Mouse (Mus musculus) intestine, embryonic 15.5 days (tissue): Measurements from ENCODE around the gene Rgr. TPM values are rescaled to one million over a fixed set of nuclear protein-coding genes. Genes with fewer than 3 reads are reported as not detected.
"Not testable (repeated sequence)": the region's sequence is repeated elsewhere in the genome, so short reads cannot be mapped to it uniquely, and the experiment has no call there.

Source experiments
- ATAC-seq: fragments of 200-750 bp; cut with Nextera tagmentation; 2 replicates; pipeline ENCODE4 v1.8.0; 2017; ENCODE audit warnings: moderate TSS enrichment, moderate library complexity
- H3K27ac ChIP-seq: fragments of 300-500 bp; sonication (generic); 2 replicates; pipeline ENCODE4 v1.5.1; 2015; ENCODE audit warnings: mild to moderate bottlenecking, inconsistent platforms
- H3K27me3 ChIP-seq: fragments of 300-500 bp; sonication (generic); replicated peaks from 2 replicates; pipeline ENCODE4 v1.6.1; 2015; ENCODE audit warnings: inconsistent platforms
- H3K36me3 ChIP-seq: fragments of 300-500 bp; sonication (generic); 2 replicates; pipeline ENCODE4 v1.6.1; 2015; ENCODE audit warnings: inconsistent platforms
- H3K4me1 ChIP-seq: fragments of 300-500 bp; sonication (generic); replicated peaks from 2 replicates; pipeline ENCODE4 v1.6.1; 2015; ENCODE audit warnings: inconsistent platforms
- H3K4me2 ChIP-seq: fragments of 300-500 bp; sonication (generic); replicated peaks from 2 replicates; pipeline ENCODE4 v1.6.1; 2015; ENCODE audit warnings: mild to moderate bottlenecking, inconsistent platforms
- H3K4me3 ChIP-seq: fragments of 300-500 bp; sonication (generic); replicated peaks from 2 replicates; pipeline ENCODE4 v1.5.1; 2015; ENCODE audit warnings: inconsistent platforms
- H3K9ac ChIP-seq: fragments of 300-500 bp; sonication (generic); 2 replicates; pipeline ENCODE4 v1.6.1; 2015; ENCODE audit warnings: inconsistent platforms
- H3K9me3 ChIP-seq: fragments of 300-500 bp; sonication (generic); 2 replicates; pipeline ENCODE4 v1.6.1; 2016; ENCODE audit warnings: inconsistent platforms
- WGBS: fragments of 180-500 bp; shearing (Covaris S2); methylation state at CpG from one replicate; pipeline ENCODE4 v1.1.7; 2015; 5-methylcytosine and 5-hydroxymethylcytosine counted together
- polyA plus RNA-seq: library from polyadenylated mRNA; unstranded; fragments of >200 nt; fragmentation: Nextera tagmentation; extraction: Ambion mirVana; gene quantifications from 2 replicates; pipeline ENCODE4 v1.2.1, GENCODE M21; 2015

Gene Rgr
- polyA plus RNA-seq, 1 experiment from 2014 or later: not detected

DNA sequence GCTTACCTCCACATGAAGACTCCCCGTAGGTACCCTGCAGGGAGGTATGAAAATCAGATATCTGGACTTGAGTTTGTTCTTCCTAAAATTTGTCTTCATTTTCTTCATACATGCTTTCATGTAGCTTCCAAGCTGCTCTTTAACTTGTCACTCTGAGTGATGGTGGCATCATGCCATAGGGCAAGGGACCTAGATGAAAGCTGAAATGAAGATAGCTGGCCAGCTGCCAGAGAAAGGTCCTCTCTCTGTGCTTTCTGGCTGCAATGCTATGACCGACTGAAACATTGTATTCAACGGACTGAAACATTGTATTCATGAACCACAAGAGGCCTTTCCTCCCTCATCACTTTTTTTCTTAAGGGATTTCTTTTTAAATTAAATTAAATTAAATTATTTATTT, 20.2 kb downstream of the Rgr start:
- H3K27ac ChIP-seq: no peak overlapping the region
- H3K36me3 ChIP-seq: no peaks in the 10 kb centered on the region
- no peaks in the 10 kb centered on the region for H3K27me3 ChIP-seq
- no peaks in the 10 kb centered on the region for H3K9me3 ChIP-seq
- H3K9ac ChIP-seq: no peak overlapping the region
- ATAC-seq: no peak
- no peaks in the 10 kb centered on the region for H3K4me1 ChIP-seq
- no peak overlapping the region for H3K4me3 ChIP-seq
- H3K4me2 ChIP-seq: no peak overlapping the region
- WGBS: 84% methylated on average over 3 of the region's 3 CpGs

DNA sequence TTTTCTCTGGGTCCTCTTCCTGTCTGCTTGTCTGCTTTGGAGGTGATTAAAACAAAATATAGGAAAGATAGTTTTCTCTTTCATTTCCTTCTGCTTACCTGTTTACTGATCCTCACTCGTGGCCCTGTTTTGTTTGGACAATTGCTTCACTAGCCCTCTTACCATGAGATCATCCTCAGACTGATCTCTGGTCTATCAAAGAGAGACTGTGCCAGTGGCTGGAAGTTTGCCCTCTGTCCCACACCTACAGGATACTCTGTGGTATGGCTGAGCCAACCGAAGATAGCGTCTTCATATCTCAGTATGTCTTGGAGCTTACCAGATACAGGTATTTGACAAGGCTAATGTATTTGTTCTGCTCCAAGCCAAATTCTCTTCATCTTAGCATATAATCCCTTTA, 20.8 kb downstream of the Rgr start:
- Histone ChIP-seq H3K27ac (no peak overlapping the region), H3K9me3 (no peaks in the 10 kb centered on the region), H3K4me3 (no peak overlapping the region), H3K4me2 (no peak overlapping the region), H3K36me3 (no peaks in the 10 kb centered on the region), H3K4me1 (no peaks in the 10 kb centered on the region), H3K9ac (no peak overlapping the region), H3K27me3 (no peaks in the 10 kb centered on the region)
- WGBS: 89% methylated on average over 3 of the region's 3 CpGs
- ATAC-seq: no peak

DNA sequence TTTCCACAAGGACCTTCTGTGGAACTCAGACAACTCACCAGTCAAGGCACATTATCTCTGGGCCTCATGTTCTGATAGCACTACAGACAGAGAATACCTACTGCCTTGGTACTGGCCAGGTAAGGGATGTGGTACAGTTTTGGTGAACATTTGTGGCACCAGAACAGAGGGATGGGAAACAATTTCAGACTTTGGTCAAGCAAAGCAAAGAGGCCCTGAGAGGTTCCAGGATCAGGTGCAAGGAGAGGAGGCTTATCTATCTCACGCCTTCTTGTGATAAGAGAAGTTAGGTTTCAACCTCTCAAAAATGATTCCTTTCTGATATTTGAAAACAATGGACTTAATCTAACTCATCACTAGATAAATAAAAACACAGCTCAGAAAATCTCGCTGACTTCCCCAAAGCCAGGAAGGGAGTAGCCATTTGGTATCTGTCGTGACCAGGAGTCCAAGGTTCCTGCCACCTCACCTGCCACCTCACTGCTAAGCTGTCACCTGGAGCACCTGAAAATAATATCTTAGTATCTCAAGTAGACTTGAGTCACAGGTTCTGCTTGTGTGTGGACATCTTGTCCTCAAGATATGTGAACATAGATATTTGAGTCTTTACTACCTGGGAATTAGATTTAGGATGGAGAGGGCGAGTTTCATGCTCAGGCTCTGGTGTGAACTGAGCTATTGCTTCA, 21.4 kb downstream of the Rgr start:
- 66% methylated on average over 4 of the region's 4 CpGs for WGBS
- Histone ChIP-seq H3K4me1 (no peaks in the 10 kb centered on the region), H3K4me3 (no peak overlapping the region), H3K36me3 (no peaks in the 10 kb centered on the region), H3K9ac (no peak overlapping the region), H3K4me2 (no peak overlapping the region), H3K9me3 (no peaks in the 10 kb centered on the region), H3K27ac (no peak overlapping the region), H3K27me3 (no peaks in the 10 kb centered on the region)
- peak; percentile 47; the same call in 1 of the 2 replicates for ATAC-seq

DNA sequence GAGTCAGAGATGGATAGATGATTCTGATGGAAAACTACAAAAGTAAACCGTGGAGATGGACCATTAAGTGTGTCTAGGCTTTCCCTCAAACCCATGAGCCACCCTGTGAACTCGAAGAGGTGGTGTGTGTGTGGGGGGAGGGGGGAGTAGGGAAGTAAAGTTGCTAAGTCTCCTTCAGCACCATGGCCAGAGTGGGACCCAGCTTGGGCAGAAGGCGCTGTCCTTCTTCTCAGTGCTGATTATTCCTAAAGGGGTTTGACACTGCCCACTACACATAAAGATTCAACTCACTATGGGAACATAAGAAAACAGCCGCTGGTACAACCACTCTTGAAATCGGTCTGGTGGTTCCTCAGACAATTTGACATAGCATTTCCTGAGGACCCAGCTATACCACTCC, 32.9 kb downstream of the Rgr start:
- H3K36me3 ChIP-seq: no peaks in the 10 kb centered on the region
- H3K4me1 ChIP-seq: no peaks in the 10 kb centered on the region
- no peak overlapping the region for H3K27ac ChIP-seq
- 32% methylated on average over 5 of the region's 5 CpGs for WGBS
- H3K27me3 ChIP-seq: no peaks in the 10 kb centered on the region
- H3K4me2 ChIP-seq: no peak overlapping the region
- no peak for ATAC-seq
- H3K9ac ChIP-seq: no peak overlapping the region
- H3K9me3 ChIP-seq: no peaks in the 10 kb centered on the region
- no peak overlapping the region for H3K4me3 ChIP-seq

DNA sequence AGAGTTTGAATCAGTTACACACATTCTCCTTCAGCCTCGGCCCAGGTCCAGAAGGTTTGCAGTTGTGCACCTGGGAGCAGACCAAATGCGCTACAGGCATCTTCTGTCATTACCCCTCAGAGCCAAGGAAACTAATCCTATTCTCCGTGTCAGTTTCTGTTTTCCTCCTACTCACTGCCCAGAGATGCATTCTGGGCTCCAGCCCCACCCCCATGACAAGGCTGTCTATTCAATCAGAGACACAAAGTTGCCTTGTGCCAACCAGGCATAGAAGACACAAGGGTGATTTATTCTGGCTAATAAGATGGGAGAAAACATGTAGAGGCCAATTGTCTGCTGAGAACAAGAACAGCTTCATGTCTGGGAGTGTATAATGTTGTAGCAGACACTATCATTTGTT, 35.1 kb downstream of the Rgr start:
- Histone ChIP-seq H3K4me3 (no peak overlapping the region), H3K4me2 (no peak overlapping the region), H3K27ac (no peak overlapping the region), H3K9ac (no peak overlapping the region), H3K36me3 (no peaks in the 10 kb centered on the region), H3K27me3 (no peaks in the 10 kb centered on the region), H3K9me3 (no peaks in the 10 kb centered on the region), H3K4me1 (no peaks in the 10 kb centered on the region)
- no peak for ATAC-seq
- WGBS: 48% methylated on average over 3 of the region's 3 CpGs

DNA sequence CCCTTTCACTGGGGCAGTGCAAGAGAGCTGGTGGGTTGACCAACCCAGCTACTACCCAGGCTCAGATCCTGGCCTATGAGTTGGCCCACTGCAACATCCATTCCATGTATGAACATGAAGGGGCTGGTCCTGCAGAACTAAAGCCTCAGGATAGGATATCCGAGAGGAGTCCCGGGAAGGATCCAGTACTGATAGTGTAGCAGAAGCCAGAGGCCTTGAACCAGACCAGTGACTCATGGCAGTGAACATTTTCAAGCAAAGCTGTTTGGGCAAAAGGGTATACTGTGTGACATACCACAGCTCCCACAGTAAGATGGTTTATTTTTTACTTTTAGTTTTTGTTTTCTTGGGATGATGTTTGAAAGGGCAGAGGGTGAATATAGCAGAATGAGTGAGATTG, 39.1 kb downstream of the Rgr start:
- Histone ChIP-seq H3K27ac (no peak overlapping the region), H3K9me3 (no peaks in the 10 kb centered on the region), H3K36me3 (no peaks in the 10 kb centered on the region), H3K27me3 (no peaks in the 10 kb centered on the region), H3K4me1 (no peaks in the 10 kb centered on the region), H3K4me3 (no peak overlapping the region), H3K9ac (no peak overlapping the region), H3K4me2 (no peak overlapping the region)
- ATAC-seq: no peak
- 80% methylated on average over 2 of the region's 2 CpGs for WGBS

DNA sequence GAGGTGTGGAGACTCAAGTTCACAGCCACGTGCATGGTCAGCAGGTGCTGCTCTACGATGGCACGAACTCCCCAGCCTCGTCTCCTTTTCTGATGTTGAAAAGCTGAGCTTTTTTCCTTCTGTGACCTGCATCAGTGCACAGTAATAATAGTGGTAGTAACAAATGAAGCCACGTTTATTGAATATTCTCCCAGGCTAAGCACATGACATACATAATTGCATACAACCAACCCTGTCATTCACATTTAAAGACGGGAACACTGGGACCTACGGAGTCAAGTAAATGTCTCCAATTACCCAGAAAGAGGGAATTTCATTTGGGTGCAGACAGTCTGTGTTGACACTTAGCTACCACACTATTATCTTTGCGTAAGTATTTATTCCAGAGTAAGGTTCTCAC, 42.3 kb downstream of the Rgr start:
- Histone ChIP-seq H3K4me1 (no peaks in the 10 kb centered on the region), H3K4me3 (no peak overlapping the region), H3K9ac (no peak overlapping the region), H3K27me3 (no peaks in the 10 kb centered on the region), H3K4me2 (no peak overlapping the region), H3K36me3 (no peaks in the 10 kb centered on the region), H3K9me3 (no peaks in the 10 kb centered on the region), H3K27ac (no peak overlapping the region)
- no peak for ATAC-seq
- 71% methylated on average over 8 of the region's 8 CpGs for WGBS

DNA sequence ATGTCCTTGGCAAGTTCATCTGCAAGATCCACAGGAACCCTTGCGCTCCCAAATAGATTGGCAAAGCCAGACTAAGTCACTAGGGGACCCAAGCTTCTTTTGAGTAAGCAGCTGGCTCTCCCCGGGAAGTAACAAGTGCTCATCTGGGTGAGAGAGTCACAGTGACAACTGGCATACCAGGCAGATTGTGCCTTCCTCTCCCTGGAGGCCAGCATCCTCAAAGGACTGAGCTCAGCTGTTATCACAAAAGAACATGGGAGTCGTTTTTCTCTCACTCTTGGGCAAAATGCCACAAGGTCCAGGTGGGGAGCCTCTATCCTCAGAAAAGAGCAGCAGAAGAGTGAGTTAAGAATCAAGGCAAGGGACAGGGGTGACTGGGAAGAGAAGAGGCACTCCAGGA, 42.9 kb downstream of the Rgr start:
- Histone ChIP-seq H3K27me3 (no peaks in the 10 kb centered on the region), H3K36me3 (no peaks in the 10 kb centered on the region), H3K4me1 (no peaks in the 10 kb centered on the region), H3K4me2 (no peak overlapping the region), H3K9me3 (no peaks in the 10 kb centered on the region), H3K27ac (no peak overlapping the region), H3K4me3 (no peak overlapping the region), H3K9ac (no peak overlapping the region)
- WGBS: 34% methylated on average over 3 of the region's 3 CpGs
- ATAC-seq: no peak

DNA sequence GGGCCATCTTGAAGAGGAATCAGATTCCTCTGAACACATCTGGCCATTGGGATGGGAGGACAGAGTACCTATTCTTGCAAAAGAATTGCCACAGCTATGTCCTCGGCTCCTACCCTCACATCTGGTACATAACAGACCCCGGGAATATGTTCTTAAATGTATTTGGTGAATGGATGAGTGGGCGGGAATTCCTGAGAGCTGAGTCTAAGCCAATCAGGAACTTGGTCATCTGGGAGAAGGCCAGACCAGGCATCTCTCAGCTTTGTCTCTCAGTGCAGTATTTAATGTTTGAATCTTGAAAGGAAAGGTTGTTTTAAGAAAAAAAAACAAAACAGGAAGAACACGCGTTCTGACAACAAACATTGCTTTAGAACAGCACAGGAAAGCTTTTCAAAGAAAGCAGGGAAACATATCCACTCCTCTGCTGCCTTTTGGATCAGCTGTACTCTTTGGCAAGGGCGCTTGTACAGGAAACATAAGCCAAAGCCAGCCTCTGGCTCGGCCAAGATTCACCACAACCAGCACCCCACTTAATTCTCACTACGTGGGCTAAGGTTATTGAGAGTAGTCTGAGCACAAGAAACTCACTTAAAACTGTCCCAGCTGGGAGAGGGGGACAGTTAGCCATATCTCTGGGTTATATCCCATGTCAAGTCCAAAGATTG, 45.2 kb downstream of the Rgr start:
- H3K27ac ChIP-seq: no peak overlapping the region
- H3K4me3 ChIP-seq: no peak overlapping the region
- no peak for ATAC-seq
- H3K9me3 ChIP-seq: no peaks in the 10 kb centered on the region
- no peak overlapping the region for H3K9ac ChIP-seq
- no peak overlapping the region for H3K4me2 ChIP-seq
- H3K4me1 ChIP-seq: no peaks in the 10 kb centered on the region
- no peaks in the 10 kb centered on the region for H3K36me3 ChIP-seq
- 80% methylated on average over 8 of the region's 8 CpGs for WGBS
- no peaks in the 10 kb centered on the region for H3K27me3 ChIP-seq

DNA sequence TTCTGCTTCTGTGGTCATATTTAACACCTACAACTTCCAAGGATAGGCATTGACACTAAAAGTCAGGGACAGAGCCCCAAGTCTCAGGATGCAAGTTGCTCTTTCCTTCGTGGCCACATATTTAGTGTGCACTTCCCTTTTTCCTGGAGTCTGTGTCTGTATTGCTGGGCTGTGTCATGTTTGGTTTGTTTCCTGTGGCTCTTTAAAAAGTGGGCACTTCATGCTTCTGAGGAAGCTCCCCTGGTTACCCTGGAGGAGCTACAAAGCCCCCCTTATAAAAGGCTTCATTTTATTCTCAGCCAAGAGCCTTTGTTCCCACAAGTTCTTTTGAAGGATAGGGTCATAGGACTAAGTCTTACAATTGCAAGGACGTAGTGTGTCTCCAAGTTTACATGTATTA, 45.9 kb downstream of the Rgr start:
- Histone ChIP-seq H3K4me3 (no peak overlapping the region), H3K27ac (no peak overlapping the region), H3K4me2 (no peak overlapping the region), H3K9me3 (no peaks in the 10 kb centered on the region), H3K4me1 (no peaks in the 10 kb centered on the region), H3K9ac (no peak overlapping the region), H3K36me3 (no peaks in the 10 kb centered on the region), H3K27me3 (no peaks in the 10 kb centered on the region)
- 77% methylated on average over 2 of the region's 2 CpGs for WGBS
- no peak for ATAC-seq

DNA sequence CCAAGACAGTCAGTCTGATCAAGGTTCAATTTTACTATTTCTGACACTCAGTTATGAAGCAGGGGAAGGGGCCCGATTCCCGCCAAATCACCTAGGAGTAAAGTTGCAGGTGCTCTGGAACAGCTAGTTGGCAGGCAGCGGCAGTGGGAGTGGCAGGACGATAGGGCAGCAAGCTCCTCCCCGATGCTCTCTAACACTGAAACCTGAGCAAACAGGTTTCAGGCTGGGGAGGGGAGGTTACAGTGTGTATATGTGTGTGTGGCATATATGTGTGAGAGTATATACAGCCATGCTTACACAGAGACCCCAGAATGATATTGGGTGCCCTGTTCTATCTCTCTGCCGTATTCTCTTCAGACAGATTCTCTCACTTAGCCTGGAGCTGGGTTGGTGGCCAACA, 48.0 kb downstream of the Rgr start:
- not testable (repeated sequence) for H3K27ac ChIP-seq, H3K4me1 ChIP-seq, H3K4me2 ChIP-seq, H3K27me3 ChIP-seq, H3K4me3 ChIP-seq, H3K9ac ChIP-seq, H3K36me3 ChIP-seq, H3K9me3 ChIP-seq
- ATAC-seq: peak; percentile 77
- 68% methylated on average over 6 of the region's 6 CpGs for WGBS

DNA sequence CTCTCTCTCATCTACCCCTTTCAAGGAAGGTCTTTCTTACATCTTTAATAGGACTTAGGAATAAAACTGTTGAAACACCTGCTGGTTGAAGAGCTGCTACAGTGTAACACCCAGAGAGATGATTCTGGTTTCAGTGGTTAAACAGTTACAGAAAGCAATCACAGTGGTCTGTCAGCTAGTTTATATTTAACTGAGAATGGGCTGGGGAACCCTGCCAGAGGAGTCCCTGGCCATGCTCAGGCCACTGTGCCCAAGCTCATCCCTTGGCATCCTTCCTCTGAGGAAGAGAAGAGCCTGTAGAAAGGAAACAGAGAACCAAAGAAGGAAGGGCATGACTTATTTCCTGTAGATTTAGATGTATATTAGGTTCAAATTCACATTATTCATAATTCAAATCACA, 59.0 kb downstream of the Rgr start:
- peak; percentile 90 for ATAC-seq
- H3K27me3 ChIP-seq: no peaks in the 10 kb centered on the region
- no peak overlapping the region for H3K9ac ChIP-seq
- no peaks in the 10 kb centered on the region for H3K36me3 ChIP-seq
- no peaks in the 10 kb centered on the region for H3K4me1 ChIP-seq
- H3K9me3 ChIP-seq: no peaks in the 10 kb centered on the region
- no peak overlapping the region for H3K4me2 ChIP-seq
- H3K4me3 ChIP-seq: no peak overlapping the region
- no peak overlapping the region for H3K27ac ChIP-seq

DNA sequence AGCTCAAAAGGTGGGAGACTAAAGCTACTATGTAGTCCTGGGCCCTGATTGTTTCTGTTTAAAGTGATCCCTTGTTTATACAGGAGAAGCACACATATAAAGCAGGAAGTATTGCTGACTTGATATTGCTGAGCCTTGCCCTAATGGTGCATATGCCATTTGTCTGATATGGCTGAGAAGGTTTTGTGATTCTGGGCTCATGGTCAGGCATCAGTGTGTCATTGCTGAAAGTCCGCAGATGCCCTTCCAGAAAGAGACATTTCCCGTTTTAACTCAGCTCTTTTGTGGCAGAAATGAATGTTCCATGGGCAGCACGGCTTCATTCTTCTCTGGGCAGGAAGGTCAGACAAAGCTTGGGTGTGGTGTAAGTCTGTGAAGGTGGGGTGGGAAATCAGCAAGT, 63.1 kb downstream of the Rgr start:
- Histone ChIP-seq H3K9me3 (no peaks in the 10 kb centered on the region), H3K4me2 (no peak overlapping the region), H3K9ac (no peak overlapping the region), H3K4me1 (no peaks in the 10 kb centered on the region), H3K4me3 (no peak overlapping the region), H3K27me3 (no peaks in the 10 kb centered on the region), H3K36me3 (no peaks in the 10 kb centered on the region), H3K27ac (no peak overlapping the region)
- WGBS: 77% methylated on average over 3 of the region's 3 CpGs
- no peak for ATAC-seq
